Mouse (Mus musculus) T-helper 1 cell (primary cell): Measurements from ENCODE around the gene Lce3d.

Experiments
- in situ Hi-C: fragments of 300-600 bp; cut with MboI, MseI; formaldehyde crosslinking; loops from one replicate; pipeline ENCODE4 v1.15.1; 2025; ENCODE audit warnings: high pct_unique_total_duplicates

The Lce3d gene

GRCm38 (mm10) chr3:92957090-92957489 lies at the start of gene Lce3d:
Lce3d (plus strand) TSS chr3:92957390.
- in situ Hi-C loops, result no loop called here

DNA sequence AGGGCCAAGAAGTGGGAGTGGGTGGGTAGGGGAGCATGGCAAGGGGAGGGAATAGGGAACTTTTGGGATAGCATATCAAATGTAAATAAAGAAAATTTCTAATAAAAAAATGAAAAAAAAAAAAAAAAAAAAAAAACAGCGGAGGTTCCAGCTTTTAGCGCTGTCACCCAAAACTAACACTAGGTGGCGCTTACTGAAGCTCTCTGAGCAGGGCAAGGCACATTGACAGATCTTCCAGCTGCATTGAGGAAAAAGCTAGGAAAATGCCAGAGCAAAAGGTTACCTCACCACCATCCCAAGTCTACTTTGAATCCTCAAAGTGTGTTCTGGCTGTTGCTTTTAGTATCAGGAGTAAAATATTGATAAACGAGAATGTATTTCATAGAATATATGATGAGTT lies 49.6 kb upstream of the Lce3d start:
- in situ Hi-C loops, result no loop called here

GRCm38 (mm10) chr3:92920364-92920763 lies 36.8 kb upstream of the Lce3d start:
- in situ Hi-C loops, result no loop called here

GRCm38 (mm10) chr3:92926130-92926529 lies 31.1 kb upstream of the Lce3d start, which contains the start of gene Lce3a:
Lce3a (minus strand) TSS chr3:92926230.
- in situ Hi-C loops, result no loop called here

DNA sequence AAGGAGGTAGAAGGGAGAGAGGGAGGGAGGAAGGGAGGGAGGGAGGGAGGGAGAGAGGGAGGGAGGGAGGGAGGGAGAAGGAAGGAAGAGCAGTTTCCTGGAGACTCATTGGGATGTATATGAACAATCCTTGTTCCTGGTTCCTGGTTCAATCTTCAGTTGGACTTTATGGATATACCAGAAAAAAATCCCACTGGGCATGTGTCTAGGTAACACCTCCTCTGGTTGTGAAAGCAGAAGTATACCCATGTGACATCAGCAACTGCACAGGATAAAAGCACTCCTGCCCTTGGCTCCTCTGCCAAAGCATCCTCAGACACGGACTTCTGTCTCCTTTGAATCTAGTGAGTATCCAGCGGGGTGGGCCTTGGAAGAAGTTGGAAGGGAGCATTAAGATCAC lies 24.5 kb upstream of the Lce3d start, which contains the start of gene Lce3b:
Lce3b (plus strand) TSS at position 301 of the 400 bp plus-strand sequence.
- in situ Hi-C loops, result no loop called here

DNA sequence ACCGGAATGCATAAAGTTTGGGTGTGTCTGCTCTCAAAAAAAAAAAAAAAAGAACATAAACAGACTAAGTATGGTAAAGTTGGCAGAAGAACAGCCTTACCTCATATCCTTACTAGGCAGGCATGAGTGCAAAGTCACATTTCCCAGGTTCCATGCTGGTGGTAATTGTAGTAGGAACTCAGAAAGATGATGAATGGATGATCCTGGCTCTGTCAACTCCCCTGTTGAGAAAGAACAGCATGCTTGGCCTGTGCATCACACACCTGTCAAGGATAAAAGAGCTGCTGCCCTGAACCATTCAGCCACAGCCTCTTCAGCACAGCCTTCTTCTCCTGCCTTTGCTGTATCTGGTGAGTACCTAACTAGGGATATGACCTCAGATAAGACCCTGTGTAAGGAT lies 13.0 kb upstream of the Lce3d start, which contains the start of gene Lce3c:
Lce3c (plus strand) TSS at position 301 of the 400 bp plus-strand sequence.
- in situ Hi-C loops, result no loop called here

- in situ Hi-C loops, result no loop called here
These were observed 9.6 kb downstream of the Lce3d start, which contains the start of gene Lce3e for GRCm38 (mm10) chr3:92966761-92967160. Lce3e (plus strand) TSS chr3:92967061.

- in situ Hi-C loops, result no loop called here
These were observed 21.3 kb downstream of the Lce3d start for GRCm38 (mm10) chr3:92978484-92978883.

- in situ Hi-C loops, result no loop called here
These were observed 34.7 kb downstream of the Lce3d start, which contains the start of gene Lce3f for GRCm38 (mm10) chr3:92991926-92992325. Lce3f (plus strand) TSS chr3:92992226.

DNA sequence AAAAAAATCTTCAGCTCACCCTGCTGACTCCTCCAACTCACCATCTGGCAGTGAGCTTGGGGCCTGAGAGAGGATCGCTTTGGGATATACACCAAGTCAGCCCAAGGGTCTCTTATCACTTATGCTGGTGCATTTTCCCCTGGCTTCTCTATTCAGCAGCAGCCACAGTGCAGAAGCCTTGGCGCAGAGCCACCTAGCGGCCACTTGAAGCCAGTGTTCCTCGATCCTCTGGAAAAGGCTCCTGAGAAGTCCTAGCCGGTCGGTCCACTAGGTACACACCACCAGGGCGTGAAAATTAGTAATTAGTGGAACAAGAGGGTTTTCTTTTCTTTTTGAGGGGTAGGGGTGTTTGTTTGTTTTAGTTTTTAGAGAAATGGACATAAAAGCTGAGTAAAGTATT lies 41.5 kb downstream of the Lce3d start:
- in situ Hi-C loops, result no loop called here

DNA sequence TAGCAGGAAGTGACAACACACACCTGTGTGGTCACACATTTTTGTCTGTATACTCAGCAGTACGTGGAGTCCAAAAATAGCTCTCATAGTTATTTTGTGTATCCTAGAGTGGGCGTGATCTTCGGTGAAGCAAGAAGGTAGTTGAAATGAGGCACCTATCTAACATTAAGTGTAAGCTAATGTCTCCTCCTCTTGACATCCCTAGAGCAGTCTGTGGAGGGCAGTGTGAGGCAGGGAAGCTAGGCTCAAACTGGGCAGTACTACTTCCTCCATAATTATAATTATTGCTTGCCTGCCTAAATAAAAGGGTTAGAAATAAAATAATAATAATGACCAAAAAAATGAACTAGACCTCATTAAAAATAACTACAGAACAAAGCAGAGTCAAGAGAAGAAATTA lies 43.4 kb downstream of the Lce3d start:
- in situ Hi-C loops, result no loop called here

GRCm38 (mm10) chr3:93002843-93003242 lies 45.7 kb downstream of the Lce3d start:
- in situ Hi-C loops, result no loop called here
